Mouse (Mus musculus) cerebellum, postnatal 36 days (tissue): ENCODE data around the gene Macrod1.
A peak's percentile ranks its signal among the peaks of the same experiment; 100 is the strongest.

Source experiments
- DNase-seq, 2 experiments: peaks; one replicate each; pipeline ENCODE4 v3.0.0; 2021 to 2022; ENCODE audit warnings: mixed read lengths in 2 of 2

Gene Macrod1

DNA sequence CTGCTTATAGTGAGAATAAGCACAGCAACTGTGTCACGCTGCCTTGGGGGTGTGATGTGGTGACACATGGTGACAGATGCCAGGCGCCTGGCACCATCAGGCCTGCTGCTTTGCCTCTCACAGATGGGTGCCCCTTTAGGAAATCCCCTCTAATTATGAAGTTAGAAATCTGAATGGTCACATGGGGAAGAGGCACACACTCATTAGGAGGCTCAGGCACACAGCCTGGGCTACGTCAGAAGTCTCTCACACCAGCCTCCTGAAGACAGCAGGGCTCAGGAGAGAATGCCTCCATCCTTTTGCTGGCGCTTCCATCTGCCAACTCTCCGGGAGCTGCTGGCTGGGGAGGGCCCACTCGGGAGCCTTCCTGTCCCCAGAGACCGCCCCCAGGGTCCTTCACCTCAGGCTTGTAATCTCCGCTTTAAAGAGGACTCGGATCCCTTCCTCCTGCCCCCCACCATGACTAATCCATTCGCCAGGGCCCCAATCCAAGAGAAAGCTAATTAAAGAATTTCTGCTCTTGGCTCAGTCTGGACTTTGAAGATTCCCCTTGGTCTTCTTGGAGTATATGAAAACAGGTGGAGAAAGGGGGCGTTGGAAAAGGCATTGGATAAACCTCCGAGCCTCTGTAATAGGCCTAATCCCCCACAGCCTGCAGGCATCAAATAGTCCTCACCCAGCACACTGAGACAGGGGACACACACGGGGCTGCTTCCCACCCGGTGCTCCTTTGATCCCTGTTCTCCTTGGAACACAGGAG is 26.6 kb downstream of the Macrod1 start:
- DNase-seq: no peak

DNA sequence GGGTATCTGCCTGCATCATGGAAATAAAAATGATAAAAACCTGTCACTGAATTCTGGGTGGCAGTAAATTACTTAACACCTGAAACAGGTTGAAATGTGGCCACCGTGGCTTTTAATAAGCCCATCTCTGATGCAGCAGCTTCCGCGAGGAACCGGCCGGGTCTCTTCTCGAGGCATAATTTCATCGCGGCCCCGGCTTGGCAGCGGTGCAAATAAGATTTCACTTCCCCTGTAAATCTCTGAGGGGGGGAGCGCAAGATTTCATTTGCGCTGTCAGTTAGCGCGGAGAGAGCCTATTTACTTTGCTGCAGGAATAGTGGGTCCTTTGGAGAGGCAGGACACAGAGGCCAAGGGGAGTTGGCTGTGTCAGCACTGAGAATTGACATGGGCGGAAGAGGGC is 28.1 kb downstream of the Macrod1 start:
- no peak for DNase-seq

DNA sequence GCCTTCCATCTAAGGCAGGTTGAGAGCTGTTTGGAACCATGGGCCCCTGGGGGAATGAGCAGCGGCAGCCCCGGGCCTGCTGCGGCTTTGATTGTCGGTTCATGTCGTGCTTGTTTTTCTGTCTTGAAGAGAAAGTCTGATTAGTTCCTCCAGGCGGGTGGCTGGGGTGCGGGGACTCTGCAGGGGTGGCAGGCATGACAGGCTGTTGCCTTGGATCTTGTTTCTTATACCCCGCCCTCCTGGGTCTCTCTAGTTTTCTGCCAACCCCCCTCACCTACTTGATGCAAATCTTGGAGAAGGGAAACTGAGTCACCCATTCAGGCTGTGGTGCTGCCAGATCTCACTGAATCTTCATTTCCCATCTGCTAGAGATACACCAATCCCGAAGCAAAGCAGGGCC is 31.9 kb downstream of the Macrod1 start:
- no peak for DNase-seq

GRCm38 (mm10) chr19:7089050-7089449 is 32.4 kb downstream of the Macrod1 start:
- no peak for DNase-seq

DNA sequence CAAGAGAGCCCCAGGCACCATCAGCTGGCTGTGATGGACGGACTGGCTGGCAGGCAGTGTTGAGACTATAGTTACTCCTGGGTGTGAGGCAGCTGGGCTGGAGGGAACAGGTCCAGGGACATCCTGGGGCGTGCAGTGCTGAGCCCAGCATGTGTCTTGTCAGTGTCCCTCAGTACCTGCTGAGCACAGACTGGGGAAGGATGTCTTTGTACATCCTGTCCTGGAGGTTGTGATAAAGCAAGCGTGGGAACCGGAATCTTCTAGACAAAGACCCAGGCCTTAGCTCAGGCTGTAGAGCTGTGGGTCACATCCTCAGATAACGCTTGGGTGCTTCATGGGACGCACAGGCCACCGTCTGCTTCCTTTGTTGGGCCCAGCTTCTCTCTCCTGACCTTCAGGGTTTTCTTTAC is 33.2 kb downstream of the Macrod1 start:
- DNase-seq: no peak

DNA sequence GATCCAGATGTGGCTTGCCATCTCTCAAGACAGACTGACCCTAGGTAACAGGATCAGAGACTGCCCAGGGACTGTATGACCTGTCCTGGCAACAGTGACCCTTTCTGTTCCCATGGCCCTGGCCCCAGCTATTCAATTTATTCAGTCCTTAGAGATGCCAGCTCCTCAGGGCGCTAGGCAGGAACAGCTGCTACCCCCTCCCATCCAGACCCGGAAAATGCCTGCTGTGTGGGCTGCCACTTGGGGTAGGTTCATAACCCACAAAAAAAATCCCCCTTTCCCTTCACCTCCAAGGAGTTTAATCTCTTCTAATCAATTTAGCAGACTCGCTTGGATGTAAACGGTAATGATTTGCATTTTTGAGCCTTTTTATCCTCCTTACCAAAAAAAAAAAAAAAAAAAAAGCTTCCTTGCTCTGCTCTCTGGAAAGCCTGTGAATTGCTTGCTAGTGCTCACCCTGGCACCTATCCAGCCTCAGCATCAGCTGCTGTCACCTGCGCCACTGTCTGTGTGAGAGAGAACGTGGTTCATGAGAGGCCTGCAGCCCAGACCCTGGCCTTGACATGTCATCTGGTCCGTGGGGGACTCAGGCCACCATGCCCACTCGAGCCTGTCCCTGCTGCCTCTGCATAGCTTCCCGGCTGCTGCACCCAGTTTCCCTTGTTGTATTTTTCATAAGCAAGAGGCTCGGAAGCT is 33.9 kb downstream of the Macrod1 start:
- DNase-seq: peak; percentile 54 to 63

DNA sequence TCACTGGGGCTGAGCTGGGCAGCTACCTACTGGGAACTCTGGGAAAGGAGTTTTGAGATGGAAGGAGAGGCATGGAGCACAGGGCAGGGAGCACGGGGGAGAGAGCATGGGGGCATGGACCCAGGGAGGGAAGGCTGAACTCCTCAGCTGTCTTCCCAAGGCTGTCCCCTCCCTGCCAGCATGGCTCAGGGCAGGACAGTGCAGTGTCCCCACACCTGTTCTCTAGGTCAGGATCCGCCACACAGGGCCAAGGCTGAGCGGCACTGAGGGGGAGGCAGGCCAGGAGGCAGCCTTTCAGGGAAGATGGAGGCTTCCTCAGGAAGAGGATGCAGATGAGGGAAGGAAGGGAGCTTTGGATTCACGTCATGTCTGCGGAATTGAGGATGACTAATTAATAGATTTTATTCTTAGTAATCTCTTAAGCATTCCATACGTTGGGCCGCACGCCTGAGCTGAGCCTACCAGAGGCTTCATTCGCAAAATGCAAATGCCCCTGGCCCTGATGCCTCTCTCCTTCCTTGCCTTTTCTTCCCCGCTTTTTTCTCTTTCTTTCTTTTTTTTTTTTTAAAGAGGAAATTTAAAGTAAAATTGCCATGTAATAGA is 34.9 kb downstream of the Macrod1 start:
- no peak for DNase-seq

GRCm38 (mm10) chr19:7092756-7093155 is 36.1 kb downstream of the Macrod1 start:
- no peak for DNase-seq

GRCm38 (mm10) chr19:7099620-7100155 is 43.1 kb downstream of the Macrod1 start:
- no peak for DNase-seq

- DNase-seq: no peak
Measured at GRCm38 (mm10) chr19:7102039-7102438, 45.4 kb downstream of the Macrod1 start.

GRCm38 (mm10) chr19:7103349-7103992 is 46.9 kb downstream of the Macrod1 start:
- no peak for DNase-seq

GRCm38 (mm10) chr19:7103993-7104401 is 47.4 kb downstream of the Macrod1 start:
- no peak for DNase-seq

GRCm38 (mm10) chr19:7105544-7105943 is 48.9 kb downstream of the Macrod1 start, which contains the start of gene Flrt1:
Gene Flrt1, minus strand, starts transcription at chr19:7105729.
- no peak for DNase-seq

- DNase-seq: no peak
Measured at GRCm38 (mm10) chr19:7106566-7106965, 50.0 kb downstream of the Macrod1 start.

GRCm38 (mm10) chr19:7107174-7107573 is 50.6 kb downstream of the Macrod1 start:
- DNase-seq: peak in 1 of 2 experiments; percentile 46

GRCm38 (mm10) chr19:7108114-7108905 is 51.7 kb downstream of the Macrod1 start:
- peak; percentile 47 to 57 for DNase-seq

DNA sequence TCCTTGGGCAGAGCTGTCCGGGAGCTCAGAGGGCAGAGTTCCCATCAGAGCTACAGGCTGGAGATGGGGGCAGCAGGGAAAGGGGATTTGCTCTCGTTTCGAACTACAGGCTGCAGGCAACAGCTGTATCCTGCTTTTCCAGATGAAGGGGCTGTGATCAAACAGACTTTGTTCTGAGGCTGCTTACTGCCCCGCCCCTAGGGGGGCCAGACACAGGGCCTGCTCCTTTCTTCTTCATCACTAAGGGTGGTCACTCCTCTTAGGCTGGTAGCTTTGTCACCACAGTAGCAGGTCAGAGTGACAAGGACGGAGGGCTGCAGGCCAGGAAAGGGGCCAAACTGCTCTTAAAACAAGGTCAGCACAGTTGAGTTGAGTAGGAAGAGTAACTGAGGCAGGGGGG is 53.5 kb downstream of the Macrod1 start:
- DNase-seq: no peak

DNA sequence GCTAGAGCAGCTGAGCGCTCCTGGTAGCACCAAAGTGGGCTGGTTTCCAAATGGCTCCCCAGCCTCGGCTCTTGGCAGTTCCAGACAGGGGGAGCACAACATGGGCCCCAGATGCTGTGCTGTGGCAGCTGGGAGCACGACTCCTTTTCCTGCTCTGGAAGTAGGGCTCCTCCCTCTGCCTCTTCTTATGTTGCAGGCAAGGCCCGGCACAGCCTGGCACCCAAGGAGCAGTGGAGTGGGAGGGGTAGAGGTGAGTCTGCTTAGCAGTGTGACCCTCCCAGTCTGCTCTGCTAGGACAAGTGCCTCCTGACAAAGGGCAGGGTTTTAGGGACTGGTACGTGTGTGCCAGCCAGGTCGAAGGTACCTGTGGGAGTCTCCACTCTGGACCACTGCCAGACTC is 54.3 kb downstream of the Macrod1 start:
- DNase-seq: no peak

DNA sequence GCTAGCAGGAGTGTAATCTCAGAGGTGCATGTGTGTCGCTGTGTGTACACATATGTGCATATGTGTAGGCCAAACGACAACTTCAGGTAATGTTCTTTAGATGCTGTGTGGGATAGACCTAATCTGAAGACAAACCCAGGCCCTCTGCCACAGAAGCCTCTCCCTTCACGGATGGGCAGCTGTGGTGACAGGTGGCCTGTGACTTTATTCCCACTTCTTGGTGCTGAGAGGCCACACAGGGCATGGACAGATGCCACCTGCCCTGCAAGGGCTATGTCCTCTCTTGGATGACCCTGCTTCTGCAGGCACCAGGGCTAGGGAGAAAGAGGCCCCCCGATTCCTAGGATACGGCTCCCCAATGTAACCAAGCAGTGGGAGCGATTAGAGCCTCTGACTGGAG is 54.7 kb downstream of the Macrod1 start:
- no peak for DNase-seq

- DNase-seq: no peak
Measured at GRCm38 (mm10) chr19:7111710-7112109, 55.1 kb downstream of the Macrod1 start.

- DNase-seq: no peak
Measured at GRCm38 (mm10) chr19:7112628-7113027, 56.0 kb downstream of the Macrod1 start.

- no peak for DNase-seq
Measured at GRCm38 (mm10) chr19:7113574-7113973, 57.0 kb downstream of the Macrod1 start.
